In genomic region chr16:38712581-38713403, GRCm38 (mm10) we compare ENCODE assay signal across 8 mouse cellular contexts. TPM values are rescaled to one million over a fixed set of nuclear protein-coding genes. Genes with fewer than 3 reads are reported as not detected.
DNase-seq lines count a peak whose midpoint lies in the region; ATAC-seq and TF ChIP-seq lines count a peak whose summit lies in the region.

Gene Arhgap31 (minus strand): TSS chr16:38713274.

- H3K36me3 ChIP-seq in embryonic facial prominence, embryonic 13.5 days = no peaks in the 10 kb centered on the region
- no peaks in the 10 kb centered on the region for H3K36me3 ChIP-seq in limb, embryonic 12.5 days
- no peaks in the 10 kb centered on the region for H3K36me3 ChIP-seq in midbrain, embryonic 13.5 days
- H3K36me3 ChIP-seq in small intestine, adult 2 months (ENCODE audit: control insufficient read depth, insufficient read depth, low read length) = no peaks in the 10 kb centered on the region

- H3K4me2 ChIP-seq in embryonic facial prominence, embryonic 13.5 days = peak within 1 kb of the TSS; percentile 76
- H3K4me2 ChIP-seq in limb, embryonic 12.5 days = peak within 1 kb of the TSS; percentile 81
- H3K4me2 ChIP-seq in midbrain, embryonic 13.5 days (replicated peaks) = peak within 1 kb of the TSS; percentile 96

- no peaks in the 10 kb centered on the region; the same call in 1 of the 2 replicates for H3K27me3 ChIP-seq in embryonic facial prominence, embryonic 13.5 days
- H3K27me3 ChIP-seq in limb, embryonic 12.5 days = no peaks in the 10 kb centered on the region; the same call in 1 of the 2 replicates
- H3K27me3 ChIP-seq in midbrain, embryonic 13.5 days = peaks cover 8% of the 10 kb centered on the region; the same call in 1 of the 2 replicates
- H3K27me3 ChIP-seq in small intestine, adult 2 months (ENCODE audit: control insufficient read depth, insufficient read depth, low read length) = no peaks in the 10 kb centered on the region

- under 1% methylated on average over 74 of the region's 74 CpGs for WGBS in embryonic facial prominence, embryonic 13.5 days
- WGBS in limb, embryonic 12.5 days = under 1% methylated on average over 68 of the region's 74 CpGs
- WGBS in midbrain, embryonic 13.5 days = under 1% methylated on average over 73 of the region's 74 CpGs
- under 1% methylated on average over 74 of the region's 74 CpGs for WGBS in small intestine, adult 2 months

- peak; percentile 43 for TF ChIP-seq POLR2A in small intestine, adult 2 months (IDR thresholded peaks at IDR 0.05; ENCODE audit: low read depth, low read length)

- peak within 1 kb of the TSS; percentile 93 for H3K27ac ChIP-seq in embryonic facial prominence, embryonic 13.5 days
- H3K27ac ChIP-seq in limb, embryonic 12.5 days = peak within 1 kb of the TSS; percentile 92
- H3K27ac ChIP-seq in midbrain, embryonic 13.5 days = peak within 1 kb of the TSS; percentile 62
- H3K27ac ChIP-seq in small intestine, adult 2 months (ENCODE audit: insufficient read depth, low read depth, low read length) = peak within 1 kb of the TSS; percentile 91

- H3K9ac ChIP-seq in embryonic facial prominence, embryonic 13.5 days = peak within 1 kb of the TSS; percentile 81
- H3K9ac ChIP-seq in limb, embryonic 12.5 days (replicated peaks) = peak within 1 kb of the TSS; percentile 84
- peak within 1 kb of the TSS; percentile 79 for H3K9ac ChIP-seq in midbrain, embryonic 13.5 days (replicated peaks)

- TF ChIP-seq CTCF in small intestine, adult 2 months (IDR thresholded peaks at IDR 0.05; ENCODE audit: extremely low read depth, insufficient read length, insufficient replicate concordance, low read depth, low read length) = no peak

- peak; percentile 87 for DNase-seq in adrenal gland, postnatal 25 days
- DNase-seq in heart, adult 18-20 months = peak; percentile 92 to 95
- DNase-seq in kidney, adult 18-20 months = peak; percentile 84
- no peak for DNase-seq in c-Kit-positive CD71-positive TER-119-positive erythroid progenitor cells, embryonic 14.5 days (ENCODE audit: low spot score)

- H3K4me3 ChIP-seq in embryonic facial prominence, embryonic 13.5 days = peak within 1 kb of the TSS; percentile 71
- H3K4me3 ChIP-seq in limb, embryonic 12.5 days (replicated peaks) = peak within 1 kb of the TSS; percentile 73
- H3K4me3 ChIP-seq in midbrain, embryonic 13.5 days (replicated peaks) = peak within 1 kb of the TSS; percentile 67
- peak within 1 kb of the TSS; percentile 95 for H3K4me3 ChIP-seq in small intestine, adult 2 months (ENCODE audit: low read depth, low read length)

- peak; percentile 83 for ATAC-seq in embryonic facial prominence, embryonic 13.5 days (ENCODE audit: insufficient number of reproducible peaks, insufficient read depth, low FRiP score, low TSS enrichment, low read depth)
- peak; percentile 89 for ATAC-seq in limb, embryonic 12.5 days (ENCODE audit: insufficient number of reproducible peaks, insufficient read depth, low FRiP score, low TSS enrichment, low read depth)
- peak; percentile 95 for ATAC-seq in midbrain, embryonic 13.5 days

- H3K4me1 ChIP-seq in embryonic facial prominence, embryonic 13.5 days = peaks cover 33% of the 10 kb centered on the region
- H3K4me1 ChIP-seq in limb, embryonic 12.5 days (replicated peaks) = peaks cover 16% of the 10 kb centered on the region
- peaks cover 5% of the 10 kb centered on the region for H3K4me1 ChIP-seq in midbrain, embryonic 13.5 days (replicated peaks)
- no peaks in the 10 kb centered on the region for H3K4me1 ChIP-seq in small intestine, adult 2 months (ENCODE audit: control insufficient read depth, insufficient read depth, insufficient read length, low read length)

- H3K9me3 ChIP-seq in embryonic facial prominence, embryonic 13.5 days = no peaks in the 10 kb centered on the region
- H3K9me3 ChIP-seq in limb, embryonic 12.5 days = no peaks in the 10 kb centered on the region
- no peaks in the 10 kb centered on the region for H3K9me3 ChIP-seq in midbrain, embryonic 13.5 days

RNA-seq across cellular contexts. Expression of gene Arhgap31, which starts in this region (rescaled TPM):
- 26.1 and 28.4 TPM in 2 replicates for total RNA-seq in adrenal gland, postnatal 25 days (2021)
- 14.0 and 15.5 TPM in 2 replicates for polyA plus RNA-seq in embryonic facial prominence, embryonic 13.5 days (2015; fragmentation: Nextera tagmentation; extraction: Ambion mirVana)
- 10 to 100 TPM; 39.6 to 40.8 TPM for total RNA-seq in heart, adult 18-20 months (2021)
- polyA plus RNA-seq in limb, embryonic 12.5 days (2016; fragmentation: Nextera tagmentation; extraction: Ambion mirVana) = 8.8 and 9.9 TPM in 2 replicates
- polyA plus RNA-seq in midbrain, embryonic 13.5 days (2015; fragmentation: Nextera tagmentation; extraction: Ambion mirVana) = 3.6 and 4.6 TPM in 2 replicates
- 2.0 and 4.0 TPM in 2 replicates for polyA plus RNA-seq in small intestine, adult 2 months (2012; rRNA removed)
